Mouse (Mus musculus): ENCODE measurements around the gene Jmjd4. TPM values are rescaled to one million over a fixed set of nuclear protein-coding genes. Genes with fewer than 3 reads are reported as not detected.
A peak's percentile ranks its signal among the peaks of the same experiment; 100 is the strongest.

Gene Jmjd4
- polyA plus RNA-seq, 1 experiment: 2.4 TPM

DNA sequence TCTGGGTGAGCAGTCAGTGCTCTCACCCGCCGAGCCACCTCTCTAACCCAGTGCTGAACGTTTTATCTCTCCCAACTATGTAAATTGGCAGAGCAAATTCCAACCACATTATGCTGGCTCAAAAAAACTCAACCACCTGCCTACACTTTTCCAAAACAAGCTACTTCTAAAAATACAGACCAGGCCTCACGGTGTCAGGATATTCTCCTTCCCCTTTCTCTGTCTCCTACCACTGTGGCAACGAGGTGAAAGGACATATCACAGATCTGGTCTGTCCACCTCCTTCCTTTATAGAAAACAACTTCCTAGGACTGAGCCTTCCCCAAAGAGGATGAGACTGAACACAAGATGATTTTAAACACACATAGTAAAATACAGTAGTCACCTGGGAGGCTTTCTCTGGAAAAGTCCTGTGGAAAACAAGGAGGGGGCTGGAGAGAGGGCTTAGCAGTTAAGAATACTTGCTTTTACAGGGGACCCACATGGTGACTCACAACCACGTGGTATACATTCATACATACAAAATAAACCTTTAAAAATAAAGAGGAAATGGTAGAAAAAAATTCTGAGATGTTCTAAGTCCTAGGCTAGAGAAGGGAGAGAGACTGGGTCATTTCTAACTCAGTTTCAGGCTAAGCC is 46.9 kb downstream of the Jmjd4 start:
- H3K36me3 ChIP-seq (ENCODE audit: control insufficient read depth, insufficient read depth, low read length): peaks cover 36% of the 10 kb centered on the region
- H3K4me3 ChIP-seq (ENCODE audit: low read depth, low read length): no peak overlapping the region
- TF ChIP-seq POLR2A (IDR thresholded peaks at IDR 0.05; ENCODE audit: low read depth, low read length) (no peak), CTCF (IDR thresholded peaks at IDR 0.05; ENCODE audit: extremely low read depth, insufficient read length, insufficient replicate concordance, low read depth, low read length) (no peak)
- H3K27ac ChIP-seq (ENCODE audit: insufficient read depth, low read depth, low read length): no peak overlapping the region
- no peaks in the 10 kb centered on the region for H3K27me3 ChIP-seq (ENCODE audit: control insufficient read depth, insufficient read depth, low read length)
- WGBS: 69% methylated on average over 6 of the region's 6 CpGs
- H3K4me1 ChIP-seq (ENCODE audit: control insufficient read depth, insufficient read depth, insufficient read length, low read length): no peaks in the 10 kb centered on the region

DNA sequence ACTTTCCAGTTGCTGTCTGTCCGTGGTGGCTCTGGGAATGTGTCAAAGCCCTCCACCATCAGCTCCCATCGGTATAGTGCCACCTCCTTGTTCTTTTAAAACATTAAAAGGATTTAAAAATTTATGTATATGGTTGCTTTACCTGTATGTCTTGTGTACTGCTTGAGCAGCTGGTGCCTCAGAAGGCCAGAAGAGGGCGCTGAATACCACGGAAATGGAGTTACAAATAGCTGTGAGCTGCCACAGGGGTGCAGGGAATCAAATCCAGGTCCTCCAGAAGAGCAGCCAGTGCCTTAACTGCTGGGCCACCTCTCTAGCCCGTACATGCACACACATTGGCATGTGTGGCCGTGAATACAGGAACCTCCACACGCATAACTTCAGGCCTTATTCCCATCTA is 47.9 kb downstream of the Jmjd4 start:
- WGBS: 92% methylated on average over 7 of the region's 7 CpGs
- no peaks in the 10 kb centered on the region for H3K27me3 ChIP-seq (ENCODE audit: control insufficient read depth, insufficient read depth, low read length)
- peaks cover 34% of the 10 kb centered on the region for H3K36me3 ChIP-seq (ENCODE audit: control insufficient read depth, insufficient read depth, low read length)
- TF ChIP-seq POLR2A (IDR thresholded peaks at IDR 0.05; ENCODE audit: low read depth, low read length) (no peak), CTCF (IDR thresholded peaks at IDR 0.05; ENCODE audit: extremely low read depth, insufficient read length, insufficient replicate concordance, low read depth, low read length) (no peak)
- no peak overlapping the region for H3K4me3 ChIP-seq (ENCODE audit: low read depth, low read length)
- no peaks in the 10 kb centered on the region for H3K4me1 ChIP-seq (ENCODE audit: control insufficient read depth, insufficient read depth, insufficient read length, low read length)
- H3K27ac ChIP-seq (ENCODE audit: insufficient read depth, low read depth, low read length): no peak overlapping the region

GRCm38 (mm10) chr11:59501978-59502700 is 52.3 kb downstream of the Jmjd4 start:
- no peaks in the 10 kb centered on the region for H3K27me3 ChIP-seq (ENCODE audit: control insufficient read depth, insufficient read depth, low read length)
- TF ChIP-seq CTCF (IDR thresholded peaks at IDR 0.05; ENCODE audit: extremely low read depth, insufficient read length, insufficient replicate concordance, low read depth, low read length) (no peak), POLR2A (IDR thresholded peaks at IDR 0.05; ENCODE audit: low read depth, low read length) (no peak)
- WGBS: 90% methylated on average over 5 of the region's 5 CpGs
- H3K4me3 ChIP-seq (ENCODE audit: low read depth, low read length): no peak overlapping the region
- peaks cover 4% of the 10 kb centered on the region; the same call in 1 of the 2 replicates for H3K4me1 ChIP-seq (ENCODE audit: control insufficient read depth, insufficient read depth, insufficient read length, low read length)
- H3K36me3 ChIP-seq (ENCODE audit: control insufficient read depth, insufficient read depth, low read length): peaks cover 32% of the 10 kb centered on the region
- H3K27ac ChIP-seq (ENCODE audit: insufficient read depth, low read depth, low read length): no peak overlapping the region

- no peaks in the 10 kb centered on the region for H3K27me3 ChIP-seq (ENCODE audit: control insufficient read depth, insufficient read depth, low read length)
- whole genome bisulfite sequencing: under 1% methylated on average over 21 of the region's 21 CpGs
- H3K4me3 ChIP-seq (ENCODE audit: low read depth, low read length): peak overlapping the region; percentile 90
- TF ChIP-seq POLR2A (IDR thresholded peaks at IDR 0.05; ENCODE audit: low read depth, low read length) (no peak), CTCF (IDR thresholded peaks at IDR 0.05; ENCODE audit: extremely low read depth, insufficient read length, insufficient replicate concordance, low read depth, low read length) (no peak)
- peaks cover 4% of the 10 kb centered on the region; the same call in 1 of the 2 replicates for H3K4me1 ChIP-seq (ENCODE audit: control insufficient read depth, insufficient read depth, insufficient read length, low read length)
- H3K27ac ChIP-seq (ENCODE audit: insufficient read depth, low read depth, low read length): peak overlapping the region; percentile 27; the same call in 1 of the 2 replicates
- H3K36me3 ChIP-seq (ENCODE audit: control insufficient read depth, insufficient read depth, low read length): peaks cover 18% of the 10 kb centered on the region
Observed at GRCm38 (mm10) chr11:59505351-59505838, 55.5 kb downstream of the Jmjd4 start.

DNA sequence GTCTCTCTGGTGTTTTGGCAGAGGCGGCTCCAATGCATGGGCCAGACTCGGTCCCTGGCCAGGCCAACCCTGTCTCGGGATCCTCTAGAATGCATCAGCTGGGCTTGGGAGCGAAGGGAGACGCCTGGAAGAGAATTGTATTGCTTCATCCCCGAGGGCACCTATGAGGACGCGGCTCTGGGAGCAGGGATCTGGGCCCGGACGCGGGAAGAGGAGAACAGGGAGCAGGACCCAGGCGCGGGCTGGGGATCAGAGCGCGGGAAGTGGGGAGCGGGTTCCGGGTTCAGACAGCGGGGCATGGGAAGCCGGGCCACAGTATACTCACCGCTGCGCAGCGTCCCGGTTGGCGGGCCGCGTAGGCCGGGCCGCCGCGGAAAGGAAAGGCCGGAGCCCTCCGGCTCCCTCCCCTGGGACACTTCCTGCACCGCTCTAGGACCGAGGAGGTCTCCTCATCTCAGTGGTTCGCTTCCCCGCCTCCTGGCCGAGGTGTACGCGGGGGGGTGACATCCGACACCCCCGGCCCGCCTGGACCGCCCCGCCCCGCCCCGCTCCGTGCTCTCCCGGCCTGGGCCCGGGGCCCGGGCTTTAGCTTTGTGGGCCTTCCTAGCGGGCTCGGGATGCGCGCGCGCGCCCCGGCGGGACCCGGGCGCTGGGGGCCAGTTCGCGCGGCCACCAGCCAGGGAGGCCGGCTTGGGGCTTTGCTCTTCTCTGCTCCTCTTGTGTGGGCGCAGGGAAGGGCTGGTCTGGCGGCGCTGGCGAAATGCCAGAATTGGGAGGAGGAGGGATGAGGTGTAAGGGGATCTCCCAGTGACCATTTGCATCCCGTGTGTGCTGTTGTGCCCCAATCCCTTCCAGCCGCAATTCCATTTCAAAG is 56.2 kb downstream of the Jmjd4 start:
- H3K4me3 ChIP-seq (ENCODE audit: low read depth, low read length): peak overlapping the region; percentile 90
- H3K4me1 ChIP-seq (ENCODE audit: control insufficient read depth, insufficient read depth, insufficient read length, low read length): peaks cover 4% of the 10 kb centered on the region; the same call in 1 of the 2 replicates
- H3K27me3 ChIP-seq (ENCODE audit: control insufficient read depth, insufficient read depth, low read length): no peaks in the 10 kb centered on the region
- WGBS: 1% methylated on average over 71 of the region's 71 CpGs
- peak overlapping the region; percentile 27 for H3K27ac ChIP-seq (ENCODE audit: insufficient read depth, low read depth, low read length)
- TF ChIP-seq CTCF (IDR thresholded peaks at IDR 0.05; ENCODE audit: extremely low read depth, insufficient read length, insufficient replicate concordance, low read depth, low read length): no peak
- TF ChIP-seq POLR2A (IDR thresholded peaks at IDR 0.05; ENCODE audit: low read depth, low read length): no peak; the same call in 1 of the 2 replicates
- peaks cover 16% of the 10 kb centered on the region for H3K36me3 ChIP-seq (ENCODE audit: control insufficient read depth, insufficient read depth, low read length)

DNA sequence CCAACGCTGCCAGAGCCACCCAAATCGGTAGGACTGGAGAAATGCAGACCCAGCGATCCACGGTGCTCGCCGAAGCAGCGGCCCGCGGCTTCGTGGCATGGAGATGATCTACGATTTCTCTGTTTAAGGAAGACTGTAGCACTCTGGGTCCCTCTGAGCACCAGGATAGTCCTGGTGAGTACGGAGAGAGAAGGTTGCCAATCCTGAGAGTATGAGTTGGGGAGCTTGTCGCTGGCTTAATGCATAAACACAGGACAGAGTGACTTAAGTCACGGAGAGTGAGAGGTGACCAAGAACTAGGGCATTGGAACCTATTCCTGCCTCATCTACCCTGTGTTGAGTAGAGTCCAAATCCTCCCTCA is 56.8 kb downstream of the Jmjd4 start:
- Histone ChIP-seq H3K4me3 (ENCODE audit: low read depth, low read length) (peak overlapping the region; percentile 90), H3K4me1 (ENCODE audit: control insufficient read depth, insufficient read depth, insufficient read length, low read length) (peaks cover 4% of the 10 kb centered on the region; the same call in 1 of the 2 replicates), H3K27me3 (ENCODE audit: control insufficient read depth, insufficient read depth, low read length) (no peaks in the 10 kb centered on the region), H3K27ac (ENCODE audit: insufficient read depth, low read depth, low read length) (peak overlapping the region; percentile 23; the same call in 1 of the 2 replicates), H3K36me3 (ENCODE audit: control insufficient read depth, insufficient read depth, low read length) (peaks cover 12% of the 10 kb centered on the region)
- TF ChIP-seq CTCF (IDR thresholded peaks at IDR 0.05; ENCODE audit: extremely low read depth, insufficient read length, insufficient replicate concordance, low read depth, low read length) (no peak), POLR2A (IDR thresholded peaks at IDR 0.05; ENCODE audit: low read depth, low read length) (no peak)
- WGBS: 8% methylated on average over 14 of the region's 14 CpGs

Other genes starting within 250 kb of the Jmjd4 start
- gene Mrpl55, start 247.6 kb upstream of the Jmjd4 start, polyA plus RNA-seq (2012; rRNA removed): 32.5 and 36.0 TPM in 2 replicates
- gene 2310033P09Rik, start 241.7 kb upstream of the Jmjd4 start, polyA plus RNA-seq (2012; rRNA removed): 7.6 and 16.0 TPM in 2 replicates
- gene Arf1, start 221.8 kb upstream of the Jmjd4 start, polyA plus RNA-seq (2012; rRNA removed): 472 and 885 TPM in 2 replicates
- not detected in 2 replicates for gene Wnt3a, start 159.3 kb upstream of the Jmjd4 start, polyA plus RNA-seq (2012; rRNA removed)
- 1.1 and 1.2 TPM in 2 replicates for gene Wnt9a, start 143.1 kb upstream of the Jmjd4 start, polyA plus RNA-seq (2012; rRNA removed)
- not detected in 2 replicates for gene Prss38, start 74.4 kb upstream of the Jmjd4 start, polyA plus RNA-seq (2012; rRNA removed)
- 9.8 and 14.6 TPM in 2 replicates for gene Snap47, start 1.1 kb downstream of the Jmjd4 start, polyA plus RNA-seq (2012; rRNA removed)
- 0.08 TPM in 1 of 2 replicates, not detected in the other for gene Zfp867, start 22.4 kb downstream of the Jmjd4 start, polyA plus RNA-seq (2012; rRNA removed)
- 3.7 and 5.8 TPM in 2 replicates for gene Zkscan17, start 76.7 kb downstream of the Jmjd4 start, polyA plus RNA-seq (2012; rRNA removed)
- gene Nlrp3, start 91.5 kb downstream of the Jmjd4 start, polyA plus RNA-seq (2012; rRNA removed): 0.16 and 0.20 TPM in 2 replicates
- not detected in 2 replicates for gene Olfr222, start 126.2 kb downstream of the Jmjd4 start, polyA plus RNA-seq (2012; rRNA removed)
- gene Olfr223, start 143.2 kb downstream of the Jmjd4 start, polyA plus RNA-seq (2012; rRNA removed): not detected in 2 replicates
- 38.8 and 76.4 TPM in 2 replicates for gene Mprip, start 211.3 kb downstream of the Jmjd4 start, polyA plus RNA-seq (2012; rRNA removed)